Mouse (Mus musculus) left cerebral cortex, postnatal 10 days (tissue): ENCODE results near the gene Tulp2. TPM values are rescaled to one million over a fixed set of nuclear protein-coding genes. Genes with fewer than 3 reads are reported as not detected.

Experiments used
- DNase-seq, 2 experiments: peaks; one replicate each; pipeline ENCODE4 v3.0.0; 2021 to 2022; ENCODE audit warnings: low spot score in 2 of 2, mixed read lengths in 1 of 2; ENCODE audit errors: extremely low spot score in 1 of 2
- intact Hi-C: fragments of 180-260 bp; cut with DNase I; formaldehyde crosslinking; loops from one replicate; pipeline ENCODE4 v1.15.1; 2025
- microRNA-seq: library from miRNA; unstranded; fragments of <30 nt; microRNA quantifications from one replicate; pipeline ENCODE4 v1.2.0, GENCODE M21; 2022
- total RNA-seq, 2 experiments: library from RNA; stranded (reverse); gene quantifications; 2 replicates each; pipeline ENCODE4 v1.2.3; 2021

Gene Tulp2
- total RNA-seq, 2 experiments from 2014 or later: not detected

DNA sequence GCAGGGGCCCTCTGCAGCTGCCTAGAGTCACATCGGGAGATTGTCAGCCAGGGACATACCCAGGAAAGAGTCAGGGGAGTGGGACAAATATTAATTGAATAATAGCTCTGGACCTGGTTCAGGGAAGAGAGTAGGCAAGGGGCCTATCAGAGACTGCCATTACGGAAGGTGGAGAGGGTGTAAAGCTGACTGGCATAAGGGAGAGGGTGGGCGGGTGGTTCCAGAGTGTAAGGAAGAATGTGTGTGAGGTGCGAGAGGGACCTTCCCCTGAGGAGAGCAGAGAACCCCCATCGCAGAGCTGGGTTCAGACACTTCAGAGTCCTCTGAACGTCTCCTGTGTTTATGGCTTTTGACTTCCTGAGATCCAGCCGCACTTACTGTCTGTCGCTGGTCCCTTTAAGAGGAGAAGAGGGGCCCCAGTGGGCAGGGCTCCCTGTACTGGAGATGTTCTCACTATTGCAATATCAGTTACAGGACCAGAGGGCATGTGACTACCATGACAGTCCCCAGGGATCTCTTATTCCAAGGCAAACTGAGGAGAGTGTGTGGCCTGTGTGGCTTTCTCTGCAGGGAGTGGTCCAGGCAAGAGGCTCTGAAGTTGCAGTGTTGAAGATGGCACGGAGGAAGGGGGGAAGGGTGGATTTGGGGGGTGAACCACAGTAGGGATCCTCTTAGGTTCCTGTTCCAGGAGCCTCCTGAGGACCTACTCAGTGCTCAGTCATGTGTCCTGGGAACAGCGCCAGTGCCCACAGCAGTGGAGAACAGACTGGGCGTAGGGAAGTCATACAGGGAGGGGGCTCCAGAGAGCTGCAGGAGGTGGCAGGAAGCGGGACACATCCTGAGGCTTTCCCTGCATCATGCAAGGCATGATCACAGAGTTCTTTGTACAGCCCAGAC, 80.2 kb downstream of the Tulp2 start:
- no peak for DNase-seq
- intact Hi-C loops: loop anchor here (2.0 kb wide), 1 partner anchor 93 kb away; no protein-coding TSS in a partner anchor

DNA sequence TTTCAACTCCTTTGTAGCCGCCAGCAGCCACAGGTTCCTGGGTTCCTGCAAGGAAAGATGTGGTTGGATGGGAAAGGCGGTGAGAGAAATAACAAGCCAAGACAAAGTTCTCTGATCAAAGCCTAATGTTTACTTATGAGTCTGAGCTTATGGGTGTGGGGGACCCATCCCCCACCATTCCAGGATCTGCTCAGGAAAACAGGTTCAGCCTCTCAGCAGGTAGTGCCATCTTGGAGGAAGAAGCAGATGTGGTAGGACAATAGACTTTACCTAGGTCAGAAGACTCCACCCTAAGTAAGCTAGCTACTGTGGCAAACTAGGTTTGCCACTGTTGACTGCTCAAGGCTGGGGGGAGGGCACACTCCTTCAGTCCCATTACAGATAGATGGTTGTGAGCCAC, 83.1 kb downstream of the Tulp2 start:
- no peak for DNase-seq
- intact Hi-C loops: no loop called here

DNA sequence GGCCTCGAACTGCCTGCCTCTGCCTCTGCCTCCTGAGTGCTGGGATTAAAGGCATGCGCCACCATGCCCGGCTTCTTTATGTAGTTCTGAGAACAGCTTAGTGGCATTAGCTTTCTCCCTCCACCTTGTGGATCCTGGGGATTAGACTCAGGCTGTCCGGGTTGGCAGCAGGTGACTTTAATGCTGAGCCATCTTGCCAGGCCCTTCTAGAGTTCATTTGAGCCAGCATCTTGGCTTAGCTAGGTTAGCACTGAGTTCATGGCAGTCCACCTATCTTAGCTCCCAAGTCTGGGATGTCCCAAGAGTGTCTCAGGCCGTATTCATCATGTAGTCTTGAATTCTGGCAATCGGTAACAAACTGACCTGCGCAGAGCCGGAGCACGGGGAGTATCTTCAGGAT, 83.8 kb downstream of the Tulp2 start:
- no peak for DNase-seq
- intact Hi-C loops: no loop called here

DNA sequence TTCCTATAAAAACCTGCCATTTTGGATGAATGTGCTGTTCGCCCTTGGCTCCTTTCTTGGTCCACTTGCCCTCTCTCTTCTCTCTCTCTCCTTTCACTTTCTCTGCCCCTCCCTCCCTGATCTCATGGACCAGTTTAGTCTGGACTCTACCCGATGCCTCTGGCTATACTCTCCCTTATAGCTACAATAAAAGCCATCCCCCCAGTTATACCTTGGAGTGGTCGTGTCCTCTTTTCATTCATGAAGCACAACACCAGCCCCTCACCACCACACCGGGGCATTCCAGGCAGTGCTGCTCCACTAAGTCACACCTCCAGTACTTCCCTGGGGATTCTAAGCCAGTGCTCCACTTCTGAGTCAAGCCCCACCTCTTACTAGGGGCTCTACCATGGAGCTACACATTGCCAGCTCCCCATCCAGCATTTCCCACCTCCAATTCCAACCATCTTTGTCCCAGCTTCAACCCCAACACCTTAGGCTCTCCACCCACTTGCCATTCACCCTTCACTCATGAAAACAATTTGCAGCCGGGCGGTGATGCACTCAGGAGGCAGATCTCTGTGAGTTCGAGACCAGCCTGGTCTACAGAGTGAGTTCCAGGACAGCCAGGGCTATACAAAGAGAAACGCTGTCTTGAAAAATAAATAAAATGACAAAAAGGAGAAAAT, 85.6 kb downstream of the Tulp2 start:
- intact Hi-C loops: no loop called here
- DNase-seq: no peak

DNA sequence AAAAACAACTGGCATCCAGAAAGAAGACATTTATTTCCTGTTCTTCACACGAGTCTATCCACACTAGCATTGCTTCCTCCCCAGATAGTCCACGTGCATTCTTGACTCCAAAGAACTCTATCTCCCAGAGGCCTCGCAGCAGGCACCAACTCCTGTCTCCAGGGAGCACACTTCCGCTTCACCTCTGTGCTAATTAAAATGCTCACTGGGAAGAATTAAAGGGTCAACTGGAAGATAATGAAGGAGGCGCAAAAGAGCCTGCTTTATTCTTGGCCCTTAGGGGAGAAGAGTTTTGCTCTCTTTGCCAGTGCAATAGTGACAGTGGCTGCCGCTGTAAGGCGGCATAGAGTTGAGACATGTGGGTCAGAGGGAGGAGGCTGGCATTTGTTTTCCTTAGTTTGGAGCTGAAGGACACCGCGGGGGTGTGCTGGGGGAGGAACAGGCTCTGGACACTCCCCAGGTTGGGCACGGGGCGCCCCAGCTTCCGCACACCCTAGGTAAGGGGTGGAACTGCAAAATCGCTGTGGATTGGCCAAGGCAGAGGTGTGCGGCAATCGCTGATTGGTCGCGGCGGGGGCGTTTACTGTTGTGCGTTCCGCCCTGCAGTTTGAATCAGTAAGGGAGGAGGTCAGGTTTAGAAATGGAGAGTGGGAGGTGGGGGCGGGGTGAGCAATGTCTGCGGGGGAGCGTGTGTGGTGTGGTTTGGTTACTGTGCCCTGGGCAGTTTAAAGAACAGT, 86.3 kb downstream of the Tulp2 start:
- intact Hi-C loops: no loop called here
- DNase-seq: peak; percentile 84 to 94

DNA sequence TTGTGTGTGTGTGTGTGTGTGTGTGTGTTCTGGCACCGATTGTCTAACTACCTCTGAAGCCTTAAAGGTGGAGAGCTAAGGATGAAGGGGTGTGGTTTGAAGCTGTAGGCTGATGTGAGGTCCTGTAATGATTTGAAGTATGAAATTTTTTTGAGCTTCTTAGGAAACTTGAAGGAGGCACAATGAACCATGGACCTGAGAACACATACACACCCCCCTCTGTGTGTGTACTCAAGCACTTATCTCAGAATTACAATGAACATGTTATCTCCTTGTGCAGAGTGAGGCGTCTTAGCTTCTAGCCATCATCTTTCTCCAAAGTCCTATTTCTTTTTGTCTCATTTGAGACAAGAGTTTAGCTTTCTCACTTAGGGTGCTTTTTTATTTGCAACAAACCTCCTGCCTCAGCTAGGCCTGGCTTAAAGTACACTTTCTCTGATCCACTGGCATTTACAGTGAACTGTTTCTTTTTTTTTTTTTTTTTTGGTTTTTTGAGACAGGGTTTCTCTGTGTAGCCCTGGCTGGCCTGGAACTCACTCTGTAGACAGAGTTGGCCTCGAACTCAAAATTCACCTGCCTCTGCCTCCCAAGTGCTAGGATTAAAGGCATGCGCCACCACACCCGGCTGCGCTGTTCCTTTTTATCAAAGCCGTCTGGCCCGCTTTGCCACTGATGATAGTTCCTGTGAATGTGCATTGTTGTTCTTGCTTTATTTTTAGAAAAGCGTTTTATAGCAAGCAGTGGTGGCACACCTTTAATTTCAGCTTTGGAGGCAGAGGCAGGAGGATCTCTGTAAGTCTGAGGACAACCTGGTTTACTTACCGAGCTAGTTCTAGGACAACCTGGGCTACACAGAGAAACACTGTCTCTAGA, 87.2 kb downstream of the Tulp2 start:
- intact Hi-C loops: no loop called here
- DNase-seq: no peak

DNA sequence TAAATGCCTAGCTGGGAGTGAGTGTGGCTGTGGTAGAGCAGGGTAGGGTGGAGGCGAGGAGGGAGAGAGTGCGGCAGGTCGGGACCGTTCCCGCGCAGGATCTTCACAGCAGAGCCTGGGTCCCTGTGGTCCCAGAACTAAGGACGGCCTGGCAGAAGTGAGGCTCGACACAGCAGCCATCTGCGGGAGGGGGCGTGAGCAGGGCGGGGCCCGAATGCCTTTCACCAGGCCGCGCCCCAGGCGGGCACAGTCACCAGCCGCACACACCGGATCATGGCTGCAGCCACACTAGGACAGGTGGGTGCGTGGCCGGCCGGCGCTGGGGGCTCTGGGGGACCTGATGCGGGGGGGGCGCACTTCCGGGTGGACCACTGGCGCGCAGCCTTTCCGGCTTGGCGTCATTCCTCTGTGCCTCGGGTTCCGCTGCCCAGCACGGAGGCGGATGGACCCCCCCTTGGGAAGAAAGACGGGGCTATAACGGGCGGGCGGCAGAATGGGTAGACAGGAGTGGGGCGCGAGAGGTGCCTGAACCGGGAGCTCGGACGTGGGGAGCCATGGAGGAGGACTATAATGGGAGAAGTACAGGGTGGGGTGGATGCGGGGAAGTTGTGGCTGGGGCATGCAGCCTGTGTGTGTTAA, 88.5 kb downstream of the Tulp2 start, which contains the start of gene Bcat2:
Gene Bcat2, plus strand, starts transcription at position 51 of the 639 bp plus-strand sequence.
- intact Hi-C loops: no loop called here

DNA sequence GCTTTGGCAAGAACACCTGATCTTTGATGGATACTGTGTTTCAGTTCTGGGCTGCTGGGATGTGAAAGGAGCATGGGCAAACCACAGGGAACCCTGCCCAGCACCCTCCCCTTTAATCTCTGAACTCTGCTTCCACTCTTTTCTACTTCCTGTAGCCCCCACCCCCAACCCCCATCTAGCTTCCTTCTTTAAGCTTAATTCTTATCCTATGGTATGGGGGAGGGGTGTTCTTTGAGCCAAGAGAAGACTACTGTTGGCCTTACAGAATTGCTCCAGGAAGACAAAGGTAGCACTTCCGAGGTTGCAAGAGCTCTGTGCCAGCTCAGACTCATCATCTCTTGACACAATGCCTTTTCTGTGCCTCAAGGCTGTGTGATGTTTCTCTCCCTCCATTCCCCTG, 90.3 kb downstream of the Tulp2 start:
- intact Hi-C loops: no loop called here

More for the DNA sequence above, 88.5 kb downstream of the Tulp2 start, which contains the start of gene Bcat2:
- DNase-seq: peak; percentile 43 to 89

More for the DNA sequence above, 90.3 kb downstream of the Tulp2 start:
- DNase-seq: no peak

Small RNAs within 50 kb of the gene (microRNA-seq; reads per million reads assigned to microRNA genes)
- not detected for gene Gm22133

Other genes with a start within 250 kb of the Tulp2 start
- gene Cd37, start 242.8 kb upstream of the Tulp2 start, total RNA-seq: 1 to 10 TPM; 4.1 to 4.3 TPM
- 1 to 10 TPM; 1.4 to 1.7 TPM for gene Slc6a16, start 240.8 kb upstream of the Tulp2 start, total RNA-seq
- under 1 TPM; 0.41 to 0.60 TPM for gene Slc6a21, start 204.4 kb upstream of the Tulp2 start, total RNA-seq
- 10 to 100 TPM; 20.5 to 32.2 TPM for gene Trpm4, start 148.1 kb upstream of the Tulp2 start, total RNA-seq
- 1 to 10 TPM in 1 of 2 experiments, under 1 TPM in 1; 0.99 to 1.3 TPM for gene Hrc, start 146.6 kb upstream of the Tulp2 start, total RNA-seq
- 100 to 1,000 TPM; 142 to 147 TPM for gene Ppfia3, start 114.9 kb upstream of the Tulp2 start, total RNA-seq
- 100 to 1,000 TPM; 176 to 192 TPM for gene Lin7b, start 111.3 kb upstream of the Tulp2 start, total RNA-seq
- gene Snrnp70, start 86.1 kb upstream of the Tulp2 start, total RNA-seq: 100 to 1,000 TPM; 352 to 384 TPM
- gene Kcna7, start 76.2 kb upstream of the Tulp2 start, total RNA-seq: not detected
- not detected for gene Ntf5, start 68.2 kb upstream of the Tulp2 start, total RNA-seq
- not detected for gene Lhb, start 61.1 kb upstream of the Tulp2 start, total RNA-seq
- gene Gys1, start 47.0 kb upstream of the Tulp2 start, total RNA-seq: 10 to 100 TPM; 16.9 to 17.3 TPM
- gene Ruvbl2, start 43.8 kb upstream of the Tulp2 start, total RNA-seq: 10 to 100 TPM; 31.3 to 41.1 TPM
- 100 to 1,000 TPM; 445 to 456 TPM for gene Ftl1, start 22.0 kb upstream of the Tulp2 start, total RNA-seq
- gene Bax, start 15.0 kb upstream of the Tulp2 start, total RNA-seq: 10 to 100 TPM; 86.0 to 93.8 TPM
- not detected for gene Gm45808, start 4.9 kb downstream of the Tulp2 start, total RNA-seq
- gene Dhdh, start 6.9 kb downstream of the Tulp2 start, total RNA-seq: 1 to 10 TPM; 3.0 to 3.1 TPM
- 100 to 1,000 TPM; 114 to 127 TPM for gene Nucb1, start 28.5 kb downstream of the Tulp2 start, total RNA-seq
- gene Ppp1r15a, start 44.4 kb downstream of the Tulp2 start, total RNA-seq: 10 to 100 TPM; 25.5 to 28.5 TPM
- 1 to 10 TPM; 1.3 to 2.7 TPM for gene Plekha4, start 44.5 kb downstream of the Tulp2 start, total RNA-seq
- under 1 TPM in 1 of 2 experiments, not detected in 1; 0.93 TPM for gene Hsd17b14, start 73.0 kb downstream of the Tulp2 start, total RNA-seq
- 10 to 100 TPM; 20.9 to 21.8 TPM for gene Bcat2, start 88.3 kb downstream of the Tulp2 start, total RNA-seq
- gene Fgf21, start 133.6 kb downstream of the Tulp2 start, total RNA-seq: not detected
- gene Fut1, start 135.4 kb downstream of the Tulp2 start, total RNA-seq: under 1 TPM; 0.13 to 0.30 TPM
- not detected for gene Izumo1, start 139.9 kb downstream of the Tulp2 start, total RNA-seq
- gene Rasip1, start 145.6 kb downstream of the Tulp2 start, total RNA-seq: 10 to 100 TPM; 15.1 to 15.8 TPM
- gene Mamstr, start 158.1 kb downstream of the Tulp2 start, total RNA-seq: 1 to 10 TPM; 1.2 to 2.2 TPM
- under 1 TPM; 0.18 to 0.24 TPM for gene Fut2, start 184.5 kb downstream of the Tulp2 start, total RNA-seq
- under 1 TPM; 0.45 to 0.47 TPM for gene Ntn5, start 202.1 kb downstream of the Tulp2 start, total RNA-seq
- under 1 TPM; 0.34 to 0.39 TPM for gene Sec1, start 212.5 kb downstream of the Tulp2 start, total RNA-seq
- 100 to 1,000 TPM; 152 to 154 TPM for gene Car11, start 218.0 kb downstream of the Tulp2 start, total RNA-seq
- 10 to 100 TPM; 40.9 to 51.0 TPM for gene Dbp, start 223.2 kb downstream of the Tulp2 start, total RNA-seq
- gene Rpl18, start 233.6 kb downstream of the Tulp2 start, total RNA-seq: 100 to 1,000 TPM; 437 to 456 TPM
- 10 to 100 TPM; 23.0 to 24.6 TPM for gene Sphk2, start 236.1 kb downstream of the Tulp2 start, total RNA-seq
- under 1 TPM; 0.26 to 0.39 TPM for gene Fam83e, start 239.3 kb downstream of the Tulp2 start, total RNA-seq
- not detected for gene Spaca4, start 243.9 kb downstream of the Tulp2 start, total RNA-seq